Mouse (Mus musculus) leukemia stem cell, adult 10-12 weeks (primary cell): Measurements from ENCODE around the gene Lbp. TPM values are rescaled to one million over a fixed set of nuclear protein-coding genes. Genes with fewer than 3 reads are reported as not detected.

ENCODE experiments used
- polyA plus RNA-seq: library from polyadenylated mRNA; stranded (reverse); fragments of >175 nt; gene quantifications from 2 replicates; pipeline ENCODE4 v1.2.3, GENCODE M21; 2012; ENCODE audit warnings: low replicate concordance

Gene Lbp
- polyA plus RNA-seq: 0.26 and 0.45 TPM in 2 replicates

DNA sequence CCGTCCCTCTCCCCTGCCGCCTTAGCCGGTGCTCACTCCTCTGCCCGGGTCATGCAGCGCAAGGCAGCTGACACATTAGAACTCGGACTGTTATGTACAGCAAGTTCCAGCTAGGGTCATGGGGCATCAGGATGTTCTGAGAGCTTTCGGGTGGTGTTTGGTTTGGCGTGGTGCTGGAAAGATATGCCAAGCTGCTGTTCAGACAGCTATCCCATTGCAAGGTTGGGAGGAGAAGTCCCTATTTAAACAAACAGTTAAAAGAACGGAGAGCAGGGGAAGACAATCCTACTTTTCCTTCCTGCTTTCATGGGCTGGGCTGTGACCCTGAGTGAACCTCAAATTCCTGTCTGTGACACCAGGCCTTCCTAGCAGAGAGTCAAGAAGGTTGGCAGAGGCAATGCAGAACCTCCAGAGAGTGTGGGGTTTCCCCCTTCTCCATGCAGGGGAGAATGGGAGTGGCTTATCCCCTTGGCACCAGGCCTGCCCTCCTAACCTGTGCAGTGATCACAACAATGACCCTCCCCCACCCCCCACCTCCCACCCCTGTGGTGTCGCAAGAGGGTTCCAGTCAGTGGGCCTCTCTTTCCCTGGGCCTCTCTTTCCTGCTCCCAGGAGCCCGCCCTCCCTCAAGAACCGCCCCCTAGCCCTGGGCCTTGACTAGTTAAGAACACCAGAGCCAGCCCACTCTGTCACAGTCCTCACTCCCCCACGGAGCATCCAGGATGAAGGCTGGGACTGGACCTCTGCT lies at the start of gene Lbp:
Lbp (plus strand) TSS at position 546 of the 748 bp plus-strand sequence.

DNA sequence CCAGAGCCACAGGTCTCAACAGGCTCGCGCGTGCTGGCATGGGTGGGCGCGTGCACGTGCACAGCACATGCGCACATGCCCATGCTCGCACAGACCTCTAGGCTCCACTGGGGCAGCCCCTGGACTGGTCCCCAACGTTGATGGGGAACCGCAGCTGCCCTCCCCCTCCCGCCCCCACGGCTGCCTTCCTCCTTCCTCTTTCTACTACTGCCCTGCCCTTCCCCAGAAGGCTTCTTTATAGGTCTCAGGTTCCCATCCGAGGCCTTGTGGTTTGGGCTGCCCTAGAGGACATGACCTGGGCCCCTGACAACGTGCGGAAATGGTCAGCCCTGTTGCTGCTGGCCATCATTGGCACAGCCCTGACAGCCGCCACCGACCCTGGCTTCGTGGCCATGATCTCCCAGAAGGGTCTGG lies 48.3 kb upstream of the Lbp start, which contains the start of gene Bpi:
Bpi (plus strand) TSS at position 90 of the 414 bp plus-strand sequence.

DNA sequence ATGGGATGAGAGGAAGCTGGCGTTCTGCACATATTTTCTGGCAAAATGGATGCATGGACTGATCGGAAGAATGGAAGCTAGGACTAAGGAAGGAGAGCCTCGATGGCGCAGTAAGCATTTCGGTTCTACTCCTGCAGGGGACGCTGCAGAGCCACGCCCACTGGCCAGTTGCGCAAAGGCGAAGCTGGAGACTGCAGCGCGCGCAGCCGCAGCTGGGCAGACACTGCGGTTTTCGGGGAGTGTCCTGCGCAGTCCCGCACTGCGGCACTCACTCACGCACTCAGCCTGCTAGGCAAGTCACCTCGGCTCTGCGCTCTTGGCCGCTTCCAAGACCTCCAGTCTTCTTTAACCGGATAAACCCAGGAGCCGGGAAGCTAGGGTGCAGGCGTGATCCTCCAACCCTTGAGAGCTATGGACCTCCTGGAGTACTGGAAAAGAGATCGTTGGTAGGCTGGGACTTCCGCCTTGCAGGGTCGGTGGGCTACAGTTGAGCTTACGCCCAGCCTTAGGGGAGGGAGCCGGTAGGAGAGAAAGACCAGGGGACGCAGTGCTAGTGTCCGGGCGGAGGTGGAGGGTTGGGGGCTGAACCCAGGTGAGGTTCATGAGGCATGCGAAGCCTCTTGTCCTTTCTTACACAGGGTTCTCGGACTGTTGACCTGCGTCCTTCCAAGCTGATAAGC lies 69.3 kb downstream of the Lbp start, which contains the start of gene Snhg11:
Snhg11 (plus strand) TSS at position 196 of the 680 bp plus-strand sequence.

Other genes starting within 250 kb of the Lbp start
- gene Tgm2, start 160.1 kb upstream of the Lbp start, polyA plus RNA-seq: 29.3 and 83.2 TPM in 2 replicates
- not detected in 2 replicates for gene D630003M21Rik, start 77.3 kb upstream of the Lbp start, polyA plus RNA-seq
- gene Bpi, start 48.4 kb upstream of the Lbp start, polyA plus RNA-seq: not detected in 2 replicates
- gene Snhg11, start 69.1 kb downstream of the Lbp start, polyA plus RNA-seq: not detected in 2 replicates
- gene Ralgapb, start 103.4 kb downstream of the Lbp start, polyA plus RNA-seq: 4.1 and 6.1 TPM in 2 replicates
- gene Adig, start 196.1 kb downstream of the Lbp start, polyA plus RNA-seq: not detected in 2 replicates
- gene Arhgap40, start 206.3 kb downstream of the Lbp start, polyA plus RNA-seq: not detected in 2 replicates